Mouse (Mus musculus) liver, embryonic 16.5 days (tissue): ENCODE measurements around the gene Gse1. TPM values are rescaled to one million over a fixed set of nuclear protein-coding genes. Genes with fewer than 3 reads are reported as not detected.
A peak's percentile ranks its signal among the peaks of the same experiment; 100 is the strongest.

Experiments used
- ATAC-seq: fragments of 200-750 bp; cut with Nextera tagmentation; 2 replicates; pipeline ENCODE4 v1.8.0; 2017; ENCODE audit warnings: low read depth, mild to moderate bottlenecking, moderate number of reproducible peaks, moderate library complexity
- H3K27ac ChIP-seq: fragments of 300-500 bp; sonication (generic); 2 replicates; pipeline ENCODE4 v1.5.1; 2014; ENCODE audit warnings: mild to moderate bottlenecking, low read length
- H3K27me3 ChIP-seq: fragments of 300-500 bp; sonication (generic); 2 replicates; pipeline ENCODE4 v1.6.1; 2014; ENCODE audit warnings: low read depth, low read length, mixed read lengths; ENCODE audit not compliant: control insufficient read depth, insufficient read depth
- H3K36me3 ChIP-seq: fragments of 300-500 bp; sonication (generic); 2 replicates; pipeline ENCODE4 v1.6.1; 2014; ENCODE audit warnings: mild to moderate bottlenecking; ENCODE audit not compliant: control insufficient read depth, insufficient read depth
- H3K4me1 ChIP-seq: fragments of 300-500 bp; sonication (generic); 2 replicates; pipeline ENCODE4 v1.6.1; 2014; ENCODE audit warnings: low read depth, low read length, mixed read lengths; ENCODE audit not compliant: control insufficient read depth
- H3K4me2 ChIP-seq: fragments of 300-500 bp; sonication (generic); 2 replicates; pipeline ENCODE4 v1.6.1; 2014; ENCODE audit warnings: low read depth, low read length, mixed read lengths
- H3K4me3 ChIP-seq: fragments of 300-500 bp; sonication (generic); 2 replicates; pipeline ENCODE4 v1.5.1; 2014; ENCODE audit warnings: low read depth, mild to moderate bottlenecking, low read length
- H3K9ac ChIP-seq: fragments of 300-500 bp; sonication (generic); 2 replicates; pipeline ENCODE4 v1.6.1; 2014; ENCODE audit warnings: low read depth, low read length
- H3K9me3 ChIP-seq: fragments of 300-500 bp; sonication (generic); replicated peaks from 2 replicates; pipeline ENCODE4 v1.6.1; 2016; ENCODE audit warnings: low read length; ENCODE audit not compliant: control insufficient read depth
- WGBS: fragments of 180-500 bp; shearing (Covaris S2); extraction: QIAGEN DNeasy Blood & Tissue Kit; methylation state at CpG from one replicate; pipeline ENCODE4 v1.1.7; 2014; ENCODE audit not compliant: insufficient replicate concordance; 5-methylcytosine and 5-hydroxymethylcytosine counted together
- polyA plus RNA-seq: library from polyadenylated mRNA; unstranded; fragments of >200 nt; fragmentation: Nextera tagmentation; extraction: Ambion mirVana; gene quantifications from 2 replicates; pipeline ENCODE4 v1.2.1, GENCODE M21; 2015

Gse1 gene
- polyA plus RNA-seq, 1 experiment from 2014 or later, result 9.5 TPM

DNA sequence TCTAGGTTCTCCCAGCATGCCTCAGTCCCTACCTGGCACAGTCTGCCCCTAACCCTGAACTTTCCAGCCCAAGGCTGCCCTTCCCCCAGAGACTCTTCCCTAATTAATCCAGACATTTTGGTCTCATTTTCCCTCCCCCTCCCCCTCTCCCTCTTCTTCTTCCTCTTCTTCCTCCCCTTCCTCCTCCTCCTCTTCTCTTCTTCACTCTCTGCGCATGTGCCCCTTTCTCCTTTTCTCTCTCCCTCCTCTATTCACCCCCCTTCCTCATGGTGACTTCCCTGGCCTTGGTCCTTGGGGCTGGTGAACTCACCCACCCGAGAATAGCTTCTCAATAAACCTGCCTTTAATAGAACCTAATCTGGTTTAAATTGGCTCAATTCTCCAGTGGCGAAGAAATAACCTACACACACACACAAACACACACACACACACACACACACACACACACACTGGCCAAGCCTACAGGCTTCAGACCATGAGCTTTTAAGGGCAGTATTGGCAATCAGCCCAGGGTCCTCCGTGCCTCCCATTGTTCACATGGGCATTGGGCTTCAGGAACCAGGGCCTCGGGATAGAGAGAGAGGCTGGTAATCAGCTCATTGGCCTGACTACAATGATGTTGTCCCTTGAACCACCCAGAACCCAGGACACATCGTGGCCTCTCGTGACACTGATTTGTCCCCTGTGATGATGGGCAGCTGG lies 114.7 kb downstream of the Gse1 start:
- Histone ChIP-seq H3K27me3 (no peaks in the 10 kb centered on the region), H3K4me3 (no peak overlapping the region), H3K27ac (no peak overlapping the region), H3K36me3 (no peaks in the 10 kb centered on the region), H3K4me2 (no peak overlapping the region), H3K4me1 (peaks cover 15% of the 10 kb centered on the region), H3K9ac (no peak overlapping the region), H3K9me3 (no peaks in the 10 kb centered on the region; the same call in 1 of the 2 replicates)
- no peak for ATAC-seq
- WGBS, result 48% methylated on average over 7 of the region's 7 CpGs

DNA sequence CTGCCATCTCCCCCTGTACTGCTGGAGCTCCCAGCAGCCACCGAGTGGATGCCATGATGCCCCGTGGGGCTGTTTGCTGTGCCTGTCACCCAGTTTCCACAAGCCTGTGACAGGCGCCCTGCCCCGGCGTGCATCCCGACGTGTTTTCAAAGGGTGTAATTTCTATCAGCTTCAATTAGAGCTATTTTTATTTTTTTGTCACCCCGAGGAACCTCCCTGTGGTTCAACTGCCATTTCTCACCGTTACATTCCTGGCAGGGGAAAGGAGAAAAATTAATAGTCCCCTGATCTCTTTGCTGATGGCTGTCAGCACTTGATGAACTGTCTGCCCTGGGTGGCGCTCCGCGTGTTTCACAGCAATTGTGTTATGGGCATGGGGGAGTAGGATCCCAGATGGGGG lies 115.3 kb downstream of the Gse1 start:
- no peaks in the 10 kb centered on the region for H3K36me3 ChIP-seq
- H3K4me3 ChIP-seq, result no peak overlapping the region
- H3K4me2 ChIP-seq, result no peak overlapping the region
- no peak overlapping the region for H3K27ac ChIP-seq
- ATAC-seq, result no peak
- peaks cover 15% of the 10 kb centered on the region for H3K4me1 ChIP-seq
- no peak overlapping the region for H3K9ac ChIP-seq
- H3K9me3 ChIP-seq, result no peaks in the 10 kb centered on the region; the same call in 1 of the 2 replicates
- WGBS, result 25% methylated on average over 12 of the region's 12 CpGs
- H3K27me3 ChIP-seq, result no peaks in the 10 kb centered on the region

DNA sequence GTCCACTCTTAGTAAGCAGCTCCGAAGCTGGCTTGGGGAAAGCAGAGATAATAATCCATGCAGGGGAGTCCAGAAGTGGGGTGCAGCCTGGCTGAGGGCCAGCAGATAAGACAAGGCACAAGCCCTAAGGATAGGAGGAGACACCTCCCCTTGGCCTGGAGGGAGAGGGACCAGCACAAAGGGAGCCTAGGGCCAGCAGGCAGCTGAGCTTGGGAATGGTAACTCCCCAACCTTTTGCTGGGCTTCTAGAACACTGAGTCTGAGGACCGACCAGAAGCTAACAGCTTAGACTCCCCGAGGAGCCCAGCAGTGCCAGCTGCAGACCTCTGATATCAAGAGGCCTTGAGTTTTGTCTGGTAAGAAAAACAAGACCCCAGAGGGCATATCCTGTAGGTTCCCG lies 115.9 kb downstream of the Gse1 start:
- Histone ChIP-seq H3K27ac (no peak overlapping the region), H3K36me3 (no peaks in the 10 kb centered on the region), H3K9ac (no peak overlapping the region), H3K4me1 (peaks cover 15% of the 10 kb centered on the region), H3K4me2 (no peak overlapping the region), H3K4me3 (no peak overlapping the region), H3K9me3 (no peaks in the 10 kb centered on the region), H3K27me3 (no peaks in the 10 kb centered on the region)
- peak; percentile 22 for ATAC-seq
- WGBS, result 8% methylated on average over 4 of the region's 4 CpGs

DNA sequence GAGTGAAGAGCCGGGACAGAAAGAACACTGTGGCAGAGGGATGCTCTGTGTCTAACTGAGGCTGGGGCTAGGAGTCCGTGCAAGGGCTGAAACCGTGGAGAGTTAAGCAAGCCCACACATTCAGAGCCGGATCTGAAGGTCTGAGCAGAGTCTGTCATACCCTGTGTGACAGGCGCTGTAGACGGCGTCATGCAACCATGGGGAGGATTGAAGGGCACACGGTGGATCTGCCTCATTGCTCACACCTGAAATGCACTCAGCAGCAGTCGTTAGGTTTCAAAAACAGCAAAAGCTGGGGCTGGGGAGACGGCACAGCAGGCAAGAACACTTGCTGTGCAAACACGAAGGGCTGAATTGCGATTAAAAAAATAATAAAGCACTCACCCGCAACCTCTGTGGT lies 116.3 kb downstream of the Gse1 start:
- Histone ChIP-seq H3K4me2 (no peak overlapping the region), H3K36me3 (no peaks in the 10 kb centered on the region), H3K27ac (no peak overlapping the region), H3K9me3 (no peaks in the 10 kb centered on the region), H3K4me1 (peaks cover 15% of the 10 kb centered on the region), H3K4me3 (no peak overlapping the region), H3K9ac (no peak overlapping the region), H3K27me3 (no peaks in the 10 kb centered on the region)
- WGBS, result 37% methylated on average over 13 of the region's 13 CpGs
- no peak for ATAC-seq

DNA sequence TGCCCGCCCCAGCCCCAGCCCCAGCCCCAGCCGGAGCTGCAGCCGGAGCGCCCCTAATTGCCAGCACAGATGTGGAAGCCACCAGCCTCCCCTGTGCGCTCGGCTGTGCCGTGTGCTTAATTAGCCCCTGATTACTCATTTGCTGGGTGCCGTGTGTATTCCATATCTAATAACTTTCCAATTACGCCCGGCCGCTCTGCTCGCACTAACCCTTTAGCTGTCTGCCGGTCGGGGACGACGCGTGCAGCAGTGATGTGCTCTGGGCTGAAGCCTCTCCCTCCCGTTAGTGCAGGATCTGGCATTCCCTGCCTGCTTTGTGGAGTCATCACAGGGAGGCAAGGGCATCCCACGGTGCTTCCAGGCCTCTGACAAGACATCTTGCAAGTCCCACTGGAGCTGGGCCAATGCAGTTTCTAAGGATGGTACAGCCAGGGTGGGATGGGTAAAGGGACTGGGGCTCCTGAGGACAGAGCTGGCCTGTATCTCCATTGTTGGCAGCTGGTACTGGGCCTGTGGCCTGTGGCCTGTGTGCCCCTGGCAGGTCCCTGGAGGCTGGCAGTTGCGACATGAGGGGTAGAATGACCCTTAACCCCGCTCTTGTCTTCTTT lies 119.6 kb downstream of the Gse1 start:
- whole genome bisulfite sequencing, result 76% methylated on average over 21 of the region's 21 CpGs
- H3K4me1 ChIP-seq, result peaks cover 18% of the 10 kb centered on the region
- no peak overlapping the region for H3K4me3 ChIP-seq
- H3K9ac ChIP-seq, result no peak overlapping the region
- H3K36me3 ChIP-seq, result no peaks in the 10 kb centered on the region
- H3K27ac ChIP-seq, result no peak overlapping the region
- no peak overlapping the region for H3K4me2 ChIP-seq
- no peaks in the 10 kb centered on the region for H3K27me3 ChIP-seq
- no peaks in the 10 kb centered on the region for H3K9me3 ChIP-seq
- ATAC-seq, result no peak

DNA sequence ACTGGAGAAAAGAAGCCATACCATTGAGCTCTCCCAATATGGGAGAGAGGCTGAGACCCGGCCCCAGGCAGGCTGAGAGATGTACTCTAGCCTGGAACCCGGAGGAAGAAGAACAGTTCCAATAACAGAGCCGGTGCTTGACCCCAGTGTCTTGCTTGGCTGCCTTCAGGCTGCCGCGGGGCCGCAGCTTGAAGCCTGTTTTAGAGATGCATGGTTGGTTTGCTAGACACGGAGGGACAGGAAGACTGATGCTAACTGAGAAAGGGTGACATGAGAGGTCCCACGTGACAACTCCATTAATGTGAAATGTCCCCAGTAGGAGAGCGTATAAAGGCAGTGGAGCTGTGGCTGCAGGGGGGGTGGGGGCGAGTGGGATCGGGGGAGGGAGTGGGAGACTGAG lies 120.7 kb downstream of the Gse1 start:
- H3K27me3 ChIP-seq, result no peaks in the 10 kb centered on the region; the same call in 1 of the 2 replicates
- H3K4me1 ChIP-seq, result peaks cover 10% of the 10 kb centered on the region
- WGBS, result 62% methylated on average over 11 of the region's 11 CpGs
- H3K9ac ChIP-seq, result no peak overlapping the region
- no peak overlapping the region for H3K4me2 ChIP-seq
- no peak overlapping the region for H3K27ac ChIP-seq
- H3K9me3 ChIP-seq, result no peaks in the 10 kb centered on the region
- ATAC-seq, result no peak
- no peaks in the 10 kb centered on the region for H3K36me3 ChIP-seq
- no peak overlapping the region for H3K4me3 ChIP-seq

DNA sequence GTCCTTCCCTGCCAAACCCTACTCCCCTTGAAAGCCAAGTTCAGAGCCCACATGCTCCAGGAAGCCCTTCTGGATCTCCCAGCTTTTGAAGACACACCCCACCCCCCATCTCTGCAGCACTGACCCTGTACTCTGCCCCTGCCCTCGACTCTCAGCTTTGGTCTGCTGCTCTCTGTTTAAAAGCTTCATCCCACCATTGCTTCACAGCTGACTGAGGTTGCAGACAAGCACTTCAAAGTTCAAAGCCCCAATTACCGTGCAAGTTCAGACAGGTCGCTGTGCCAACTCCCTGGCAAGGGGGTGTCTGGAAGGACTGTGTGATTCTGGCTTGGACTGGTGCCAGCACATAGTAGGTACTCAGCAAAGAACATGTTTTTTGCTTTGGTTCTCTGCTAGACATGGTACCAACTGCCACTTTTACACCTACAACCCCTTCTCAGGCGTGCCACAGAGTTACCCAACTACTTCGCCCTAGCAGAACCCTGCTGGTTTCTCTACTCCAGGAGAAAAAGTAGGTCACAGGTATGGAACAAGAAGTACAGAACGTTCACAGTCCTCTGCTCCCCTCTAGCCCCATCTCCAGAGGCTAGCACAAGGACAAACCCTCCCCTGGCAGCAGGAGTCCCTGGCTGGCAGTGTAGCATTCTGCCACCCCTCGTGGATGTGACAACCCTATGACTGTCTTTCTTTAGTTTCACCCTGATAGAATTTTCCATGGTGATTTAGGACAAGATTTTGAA lies 123.2 kb downstream of the Gse1 start:
- Histone ChIP-seq H3K4me2 (no peak overlapping the region), H3K4me3 (no peak overlapping the region), H3K36me3 (no peaks in the 10 kb centered on the region), H3K27me3 (no peaks in the 10 kb centered on the region; the same call in 1 of the 2 replicates), H3K9ac (no peak overlapping the region), H3K27ac (no peak overlapping the region), H3K4me1 (peaks cover 7% of the 10 kb centered on the region; the same call in 1 of the 2 replicates), H3K9me3 (no peaks in the 10 kb centered on the region)
- peak; percentile 22; the same call in 1 of the 2 replicates for ATAC-seq
- 52% methylated on average over 7 of the region's 7 CpGs for WGBS

DNA sequence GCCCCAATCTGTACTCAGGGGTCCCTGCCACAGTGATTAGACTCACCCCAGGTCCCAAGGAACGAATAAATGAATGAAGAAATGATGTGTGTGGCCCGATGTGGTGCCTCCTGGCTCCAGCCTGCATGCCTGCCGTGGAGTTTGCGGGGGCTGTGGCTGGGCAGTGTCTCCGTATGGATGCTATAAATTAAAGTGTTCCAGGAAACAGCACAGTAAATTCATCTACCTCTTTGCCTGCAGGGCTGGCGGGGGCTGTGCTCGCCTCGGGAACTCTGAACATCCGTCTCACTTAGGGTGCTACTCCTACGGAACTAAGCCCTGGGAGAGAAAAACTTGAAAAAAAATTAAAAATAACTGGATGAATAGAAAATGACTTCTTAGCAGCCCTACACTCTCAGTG lies 123.8 kb downstream of the Gse1 start:
- no peak overlapping the region for H3K4me2 ChIP-seq
- no peak for ATAC-seq
- 65% methylated on average over 10 of the region's 10 CpGs for WGBS

DNA sequence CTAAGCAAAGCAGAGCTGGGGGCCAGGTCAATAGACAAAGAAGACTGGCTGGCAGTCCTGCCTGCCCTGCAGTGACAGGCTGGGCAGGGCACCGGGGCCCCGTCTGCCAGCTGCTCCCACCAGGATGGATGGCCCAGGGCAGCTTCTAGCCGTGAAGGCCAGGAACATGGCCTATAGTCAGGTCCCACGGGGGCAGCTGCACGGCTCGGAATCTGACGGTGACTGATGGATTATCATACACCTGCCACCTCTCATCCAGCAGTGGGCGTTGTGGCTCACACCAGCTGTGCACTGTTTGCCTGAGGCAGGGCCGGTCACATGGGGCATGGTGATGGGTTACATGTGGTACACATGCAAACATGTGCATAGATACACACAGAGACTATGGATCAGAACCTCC lies 127.8 kb downstream of the Gse1 start:
- 66% methylated on average over 9 of the region's 9 CpGs for WGBS
- Histone ChIP-seq H3K4me1 (peaks cover 7% of the 10 kb centered on the region; the same call in 1 of the 2 replicates), H3K36me3 (no peaks in the 10 kb centered on the region), H3K4me2 (no peak overlapping the region), H3K27ac (no peak overlapping the region), H3K9ac (no peak overlapping the region), H3K27me3 (no peaks in the 10 kb centered on the region; the same call in 1 of the 2 replicates), H3K4me3 (no peak overlapping the region), H3K9me3 (no peaks in the 10 kb centered on the region)
- no peak; the same call in 1 of the 2 replicates for ATAC-seq

More for the DNA sequence above, 123.8 kb downstream of the Gse1 start:
- no peaks in the 10 kb centered on the region for H3K9me3 ChIP-seq
- H3K27ac ChIP-seq, result no peak overlapping the region
- H3K9ac ChIP-seq, result no peak overlapping the region
- H3K36me3 ChIP-seq, result no peaks in the 10 kb centered on the region
- no peaks in the 10 kb centered on the region; the same call in 1 of the 2 replicates for H3K27me3 ChIP-seq
- H3K4me1 ChIP-seq, result peaks cover 7% of the 10 kb centered on the region; the same call in 1 of the 2 replicates
- H3K4me3 ChIP-seq, result no peak overlapping the region
